Mouse (Mus musculus): ENCODE results near the gene Pvalb. TPM values are rescaled to one million over a fixed set of nuclear protein-coding genes. Genes with fewer than 3 reads are reported as not detected.

Pvalb gene
- polyA plus RNA-seq, 1 experiment from 2014 or later: not detected

DNA sequence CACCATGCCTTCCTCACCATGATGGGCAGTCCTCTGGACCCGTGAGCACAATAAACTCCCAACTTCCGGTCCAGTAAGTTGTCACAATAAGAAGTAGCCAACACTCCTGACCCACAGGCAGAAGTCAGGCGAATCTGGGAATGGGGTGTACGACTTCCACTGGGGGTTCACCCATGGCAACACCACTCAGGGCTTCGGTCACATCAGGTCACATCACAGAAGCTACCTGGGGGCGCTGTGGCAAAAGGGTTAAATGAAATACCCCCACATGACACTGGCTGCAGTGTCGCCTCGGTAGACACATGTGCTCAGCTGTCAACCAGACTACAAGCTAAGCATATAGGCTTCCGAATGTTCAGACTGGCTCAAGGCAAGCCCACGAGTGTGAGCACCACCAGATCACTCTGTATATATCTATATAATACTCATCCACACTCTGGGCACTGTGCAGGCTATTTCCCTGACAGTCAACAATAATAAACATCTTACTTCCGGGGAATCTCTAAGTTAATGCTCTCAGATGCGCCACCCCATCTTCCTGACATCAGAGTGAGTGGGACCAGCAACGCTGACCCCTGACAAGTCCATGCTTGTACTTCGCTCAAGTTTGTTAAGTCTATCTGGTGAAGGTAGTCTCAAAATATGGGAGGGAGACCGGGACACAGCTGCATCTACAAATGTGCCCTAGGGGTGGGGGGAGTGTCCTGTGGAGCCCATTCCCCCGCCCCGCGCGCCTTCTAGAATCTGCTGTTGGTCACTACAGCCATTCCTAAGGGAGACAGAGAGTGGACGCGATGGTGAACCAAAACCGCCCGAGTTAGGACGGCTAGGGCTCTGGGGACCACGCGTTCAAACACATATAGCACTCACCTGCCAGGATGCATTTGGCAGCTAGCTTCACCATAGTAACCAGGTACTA lies 33.0 kb downstream of the Pvalb start:
- Histone ChIP-seq H3K4me2 (peak overlapping the region; percentile 86), H3K36me3 (no peaks in the 10 kb centered on the region), H3K27me3 (no peaks in the 10 kb centered on the region), H3K4me1 (peaks cover 21% of the 10 kb centered on the region), H3K27ac (peak overlapping the region; percentile 51; the same call in 1 of the 2 replicates), H3K9ac (peak overlapping the region; percentile 83), H3K9me3 (no peaks in the 10 kb centered on the region), H3K4me3 (peak overlapping the region; percentile 75)
- ATAC-seq (ENCODE audit: insufficient number of reproducible peaks, insufficient read depth, low FRiP score, low TSS enrichment, low read depth): no peak
- WGBS: 27% methylated on average over 26 of the region's 26 CpGs

DNA sequence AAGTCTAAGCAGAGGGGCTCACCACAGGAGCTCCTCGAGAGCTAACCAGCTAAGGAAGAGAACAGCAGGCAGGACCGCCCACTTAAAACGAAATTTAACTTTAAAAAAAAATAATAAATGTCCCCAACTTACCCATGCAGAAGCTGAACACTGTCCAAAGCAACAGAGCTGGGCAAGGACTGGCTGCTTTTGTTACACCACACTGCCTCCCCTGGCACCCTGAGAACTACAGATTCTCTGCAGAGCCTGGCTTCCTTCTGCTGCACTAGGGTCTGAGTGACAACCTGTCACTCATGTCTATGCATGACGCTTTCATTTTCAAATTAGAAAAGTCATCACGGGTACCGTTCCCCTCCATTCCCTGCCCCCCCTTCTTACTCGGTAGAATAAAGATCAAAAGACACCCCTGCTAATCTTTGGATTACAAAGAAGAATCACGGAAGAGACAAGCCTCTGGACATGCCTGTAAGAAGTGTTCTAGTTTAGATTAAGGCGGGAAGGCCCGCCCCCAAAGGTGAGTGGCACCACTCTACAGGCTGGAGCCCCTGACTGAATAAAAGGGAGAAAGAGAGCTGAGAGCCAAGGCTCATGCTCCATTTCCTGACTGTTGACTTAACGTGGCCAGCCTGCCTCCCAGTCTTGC lies 33.8 kb downstream of the Pvalb start:
- peak overlapping the region; percentile 86 for H3K4me2 ChIP-seq
- H3K9ac ChIP-seq: peak overlapping the region; percentile 46; the same call in 1 of the 2 replicates
- 73% methylated on average over 11 of the region's 11 CpGs for WGBS
- H3K27me3 ChIP-seq: no peaks in the 10 kb centered on the region
- H3K4me3 ChIP-seq: 0 out of 2 replicates have a peak overlapping the region, but pooled peaks have one; percentile 75
- H3K4me1 ChIP-seq: peaks cover 20% of the 10 kb centered on the region
- peaks cover 4% of the 10 kb centered on the region; the same call in 1 of the 2 replicates for H3K36me3 ChIP-seq
- no peaks in the 10 kb centered on the region for H3K9me3 ChIP-seq
- ATAC-seq (ENCODE audit: insufficient number of reproducible peaks, insufficient read depth, low FRiP score, low TSS enrichment, low read depth): no peak
- no peak overlapping the region for H3K27ac ChIP-seq

DNA sequence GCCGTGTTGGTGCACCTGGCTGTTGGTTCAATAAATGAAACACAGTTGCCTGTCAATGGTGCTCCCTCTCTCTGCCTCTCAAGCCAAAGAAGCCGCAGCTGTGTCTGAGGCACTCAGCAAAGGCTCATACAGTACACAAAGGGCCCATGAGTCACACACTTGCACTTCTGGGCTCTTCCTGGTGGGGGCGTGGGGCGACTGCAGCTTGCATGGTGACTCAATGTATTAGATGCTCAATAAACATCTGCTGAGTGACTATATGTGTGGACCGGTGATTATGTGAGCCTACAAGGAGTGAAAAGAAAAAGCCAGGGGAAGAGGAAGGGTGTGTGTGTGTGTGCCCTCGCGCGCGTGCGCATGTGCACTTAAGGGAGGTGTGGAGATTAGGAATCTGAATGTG lies 34.5 kb downstream of the Pvalb start:
- no peaks in the 10 kb centered on the region for H3K27me3 ChIP-seq
- no peak for ATAC-seq (ENCODE audit: insufficient number of reproducible peaks, insufficient read depth, low FRiP score, low TSS enrichment, low read depth)
- H3K27ac ChIP-seq: no peak overlapping the region
- H3K4me1 ChIP-seq: peaks cover 20% of the 10 kb centered on the region
- no peak overlapping the region for H3K4me2 ChIP-seq
- 93% methylated on average over 10 of the region's 10 CpGs for WGBS
- H3K9me3 ChIP-seq: no peaks in the 10 kb centered on the region
- H3K9ac ChIP-seq: no peak overlapping the region
- peaks cover 11% of the 10 kb centered on the region for H3K36me3 ChIP-seq
- no peak overlapping the region for H3K4me3 ChIP-seq

DNA sequence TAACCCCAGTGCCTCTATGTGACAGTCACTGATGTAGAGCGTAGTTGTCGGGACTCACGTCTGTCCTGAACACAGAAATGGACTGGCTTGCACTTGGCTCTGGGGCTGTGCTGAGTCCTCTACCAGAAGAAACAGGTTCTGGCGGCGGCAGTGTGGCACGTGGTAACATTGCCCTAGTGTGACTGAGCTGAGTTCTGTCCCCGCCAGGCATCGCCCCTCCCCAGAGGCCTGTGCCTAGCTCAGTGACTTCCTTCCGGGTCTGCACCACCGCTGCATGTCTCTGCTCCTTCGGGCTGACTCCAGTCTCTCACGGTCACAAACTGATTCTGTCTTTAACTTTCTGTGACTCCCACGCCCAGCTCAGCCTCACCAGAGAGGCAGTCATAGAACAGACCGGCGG lies 35.5 kb downstream of the Pvalb start:
- Histone ChIP-seq H3K4me3 (no peak overlapping the region), H3K27ac (no peak overlapping the region), H3K4me2 (no peak overlapping the region), H3K27me3 (no peaks in the 10 kb centered on the region), H3K9me3 (no peaks in the 10 kb centered on the region), H3K36me3 (peaks cover 21% of the 10 kb centered on the region), H3K9ac (no peak overlapping the region), H3K4me1 (peaks cover 20% of the 10 kb centered on the region)
- no peak for ATAC-seq (ENCODE audit: insufficient number of reproducible peaks, insufficient read depth, low FRiP score, low TSS enrichment, low read depth)
- WGBS: 88% methylated on average over 15 of the region's 15 CpGs

GRCm38 (mm10) chr15:78169566-78169965 lies 36.6 kb downstream of the Pvalb start:
- H3K36me3 ChIP-seq: peaks cover 23% of the 10 kb centered on the region
- H3K4me1 ChIP-seq: peaks cover 14% of the 10 kb centered on the region
- H3K27ac ChIP-seq: no peak overlapping the region
- H3K9ac ChIP-seq: 0 out of 2 replicates have a peak overlapping the region, but pooled peaks have one; percentile 27
- no peak for ATAC-seq (ENCODE audit: insufficient number of reproducible peaks, insufficient read depth, low FRiP score, low TSS enrichment, low read depth)
- no peak overlapping the region for H3K4me3 ChIP-seq
- no peak overlapping the region for H3K4me2 ChIP-seq
- no peaks in the 10 kb centered on the region for H3K9me3 ChIP-seq
- H3K27me3 ChIP-seq: no peaks in the 10 kb centered on the region
- WGBS: 82% methylated on average over 11 of the region's 11 CpGs

DNA sequence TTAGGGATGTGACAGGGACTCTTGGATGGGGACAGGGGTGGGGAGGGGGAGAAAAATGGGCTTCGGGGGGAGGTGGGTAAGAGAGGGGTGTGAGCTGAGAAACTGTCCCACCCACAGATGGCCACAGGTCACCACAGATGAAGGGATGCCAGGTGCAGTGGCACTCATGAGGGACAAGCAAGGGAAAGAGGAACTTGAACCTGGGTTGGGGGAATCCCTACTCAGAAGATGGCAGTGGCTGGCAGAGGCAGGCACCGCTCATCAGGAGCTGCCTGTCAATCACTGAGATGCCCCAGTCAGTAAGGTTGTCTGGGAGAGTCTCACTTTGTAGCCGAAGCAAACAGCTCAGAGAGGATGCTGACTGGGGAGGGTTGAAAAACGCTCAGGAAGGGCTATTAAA lies 40.9 kb downstream of the Pvalb start:
- no peaks in the 10 kb centered on the region for H3K9me3 ChIP-seq
- H3K4me3 ChIP-seq: no peak overlapping the region
- H3K4me1 ChIP-seq: peaks cover 4% of the 10 kb centered on the region; the same call in 1 of the 2 replicates
- no peak for ATAC-seq (ENCODE audit: insufficient number of reproducible peaks, insufficient read depth, low FRiP score, low TSS enrichment, low read depth)
- H3K27ac ChIP-seq: no peak overlapping the region
- H3K27me3 ChIP-seq: no peaks in the 10 kb centered on the region
- no peak overlapping the region for H3K4me2 ChIP-seq
- 0 out of 2 replicates have a peak overlapping the region, but pooled peaks have one; percentile 22 for H3K9ac ChIP-seq
- H3K36me3 ChIP-seq: peaks cover 44% of the 10 kb centered on the region
- WGBS: 86% methylated on average over 4 of the region's 4 CpGs

DNA sequence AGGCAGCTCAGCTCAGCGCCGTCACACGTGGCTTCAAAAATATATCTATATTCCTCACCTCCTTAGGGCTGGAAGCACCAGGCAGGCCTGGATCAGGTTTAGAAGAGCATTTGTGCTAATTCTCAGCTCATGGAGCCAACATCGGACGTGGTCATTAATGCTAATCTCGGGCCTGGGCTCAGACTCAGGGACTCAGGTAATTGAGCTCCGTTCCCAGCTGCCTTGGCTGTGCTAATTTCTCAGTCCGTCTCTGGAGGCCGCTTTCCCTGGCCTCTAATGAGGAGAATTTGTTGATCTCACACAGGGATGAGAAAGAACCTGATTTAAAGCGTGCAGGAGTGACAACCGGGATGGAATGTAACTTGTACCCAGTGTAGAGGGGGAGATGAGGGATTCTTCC lies 41.7 kb downstream of the Pvalb start:
- peaks cover 44% of the 10 kb centered on the region for H3K36me3 ChIP-seq
- no peak overlapping the region for H3K4me3 ChIP-seq
- H3K27ac ChIP-seq: no peak overlapping the region
- 80% methylated on average over 11 of the region's 11 CpGs for WGBS
- no peak overlapping the region for H3K9ac ChIP-seq
- no peaks in the 10 kb centered on the region for H3K27me3 ChIP-seq
- no peaks in the 10 kb centered on the region for H3K9me3 ChIP-seq
- no peak for ATAC-seq (ENCODE audit: insufficient number of reproducible peaks, insufficient read depth, low FRiP score, low TSS enrichment, low read depth)
- no peak overlapping the region for H3K4me2 ChIP-seq
- peaks cover 4% of the 10 kb centered on the region; the same call in 1 of the 2 replicates for H3K4me1 ChIP-seq

GRCm38 (mm10) chr15:78161946-78162345 lies 44.3 kb downstream of the Pvalb start:
- Histone ChIP-seq H3K9me3 (no peaks in the 10 kb centered on the region), H3K4me2 (no peak overlapping the region), H3K27me3 (no peaks in the 10 kb centered on the region), H3K4me3 (no peak overlapping the region), H3K27ac (no peak overlapping the region), H3K4me1 (peaks cover 4% of the 10 kb centered on the region; the same call in 1 of the 2 replicates), H3K9ac (no peak overlapping the region), H3K36me3 (peaks cover 36% of the 10 kb centered on the region)
- ATAC-seq (ENCODE audit: insufficient number of reproducible peaks, insufficient read depth, low FRiP score, low TSS enrichment, low read depth): no peak
- WGBS: 67% methylated on average over 9 of the region's 9 CpGs

DNA sequence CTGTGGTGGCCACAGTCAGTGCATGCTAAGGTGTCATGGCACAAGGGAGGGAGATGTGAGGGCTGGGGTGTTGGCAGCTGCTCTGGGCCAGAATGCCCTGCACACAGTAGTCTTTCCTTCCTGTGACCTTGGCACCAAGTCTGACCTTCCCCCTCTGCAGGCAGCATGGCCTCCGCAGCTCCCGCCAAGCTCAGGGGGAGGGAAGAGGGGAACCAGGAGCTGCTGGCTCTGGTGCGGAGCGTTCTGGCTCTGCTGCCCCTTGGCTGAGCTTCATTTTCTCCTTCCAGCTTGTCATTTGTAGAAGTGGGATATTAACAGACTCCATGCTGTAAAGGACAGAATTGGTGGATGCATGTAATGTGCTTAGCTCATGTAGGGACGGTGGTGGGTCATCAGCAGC lies 47.9 kb downstream of the Pvalb start:
- Histone ChIP-seq H3K27ac (no peak overlapping the region), H3K9ac (no peak overlapping the region), H3K9me3 (no peaks in the 10 kb centered on the region), H3K27me3 (no peaks in the 10 kb centered on the region), H3K36me3 (peaks cover 10% of the 10 kb centered on the region), H3K4me2 (no peak overlapping the region), H3K4me3 (no peak overlapping the region), H3K4me1 (peaks cover 4% of the 10 kb centered on the region; the same call in 1 of the 2 replicates)
- WGBS: 83% methylated on average over 3 of the region's 5 CpGs
- ATAC-seq (ENCODE audit: insufficient number of reproducible peaks, insufficient read depth, low FRiP score, low TSS enrichment, low read depth): no peak

GRCm38 (mm10) chr15:78157824-78158223 lies 48.4 kb downstream of the Pvalb start:
- ATAC-seq (ENCODE audit: insufficient number of reproducible peaks, insufficient read depth, low FRiP score, low TSS enrichment, low read depth): no peak
- Histone ChIP-seq H3K4me2 (no peak overlapping the region), H3K36me3 (peaks cover 5% of the 10 kb centered on the region), H3K9ac (no peak overlapping the region), H3K27ac (no peak overlapping the region), H3K9me3 (no peaks in the 10 kb centered on the region), H3K27me3 (no peaks in the 10 kb centered on the region), H3K4me1 (peaks cover 4% of the 10 kb centered on the region; the same call in 1 of the 2 replicates), H3K4me3 (no peak overlapping the region)
- 76% methylated on average over 4 of the region's 4 CpGs for WGBS

DNA sequence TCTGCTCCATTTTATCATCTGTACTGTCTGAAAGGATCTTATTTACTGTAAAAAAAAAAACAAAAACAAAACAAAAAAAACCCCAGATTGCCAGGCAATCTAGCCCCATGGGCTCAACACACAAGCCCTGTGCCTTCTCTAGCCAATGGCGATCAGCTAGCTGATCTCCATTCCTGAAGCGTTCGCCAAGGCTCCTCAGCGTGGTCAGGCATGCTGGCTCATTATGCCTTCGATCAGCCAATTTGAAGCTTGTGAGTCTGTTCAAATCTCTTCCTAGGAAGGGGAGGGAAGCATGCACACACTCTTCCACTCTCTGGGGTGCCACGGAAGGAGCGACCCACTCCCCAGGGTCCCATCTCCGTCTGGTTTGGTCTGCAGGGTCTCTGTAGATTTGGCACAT lies 48.9 kb downstream of the Pvalb start:
- Histone ChIP-seq H3K4me2 (no peak overlapping the region), H3K36me3 (peaks cover 5% of the 10 kb centered on the region; the same call in 1 of the 2 replicates), H3K27ac (no peak overlapping the region), H3K27me3 (no peaks in the 10 kb centered on the region), H3K9ac (no peak overlapping the region), H3K4me1 (peaks cover 1% of the 10 kb centered on the region; the same call in 1 of the 2 replicates), H3K9me3 (no peaks in the 10 kb centered on the region), H3K4me3 (no peak overlapping the region)
- no peak for ATAC-seq (ENCODE audit: insufficient number of reproducible peaks, insufficient read depth, low FRiP score, low TSS enrichment, low read depth)
- WGBS: 80% methylated on average over 8 of the region's 8 CpGs

Data from embryonic facial prominence, embryonic 13.5 days (tissue).